Mouse (Mus musculus): Measurements from ENCODE around the gene Ccr10. TPM values are rescaled to one million over a fixed set of nuclear protein-coding genes. Genes with fewer than 3 reads are reported as not detected.
A peak's percentile ranks its signal among the peaks of the same experiment; 100 is the strongest.

Gene Ccr10
- polyA plus RNA-seq, 1 experiment: 0.18 TPM

- Histone ChIP-seq H3K79me3 (ENCODE audit: low read depth) (no peaks in the 10 kb centered on the region), H3K27me3 (ENCODE audit: control insufficient read depth, insufficient read depth, insufficient read length) (no peaks in the 10 kb centered on the region), H3K36me3 (ENCODE audit: control insufficient read depth, insufficient read depth) (no peaks in the 10 kb centered on the region), H3ac (ENCODE audit: control insufficient read depth, insufficient read length, low read depth) (no peak overlapping the region), H3K4me3 (ENCODE audit: insufficient read depth, poor library complexity, severe bottlenecking) (no peak overlapping the region), H3K79me2 (ENCODE audit: control insufficient read depth, insufficient read depth) (no peaks in the 10 kb centered on the region)
- TF ChIP-seq FOSL1 (IDR thresholded peaks at IDR 0.05; ENCODE audit: insufficient read depth, low read length, poor library complexity, severe bottlenecking) (no peak), CTCF (IDR thresholded peaks at IDR 0.05; ENCODE audit: control insufficient read depth, insufficient read depth, insufficient read length) (no peak), MYOG (IDR thresholded peaks at IDR 0.05; ENCODE audit: control insufficient read depth, extremely low read depth, insufficient read length) (no peak), USF1 (IDR thresholded peaks at IDR 0.05; ENCODE audit: low read depth) (no peak), MYOD1 (IDR thresholded peaks at IDR 0.05; ENCODE audit: control insufficient read depth, insufficient read length, low read depth) (no peak)
These were observed 3.1 kb upstream of the Ccr10 start for GRCm38 (mm10) chr11:101178061-101179058.

GRCm38 (mm10) chr11:101176933-101177773 is 1.9 kb upstream of the Ccr10 start:
- H3ac ChIP-seq (ENCODE audit: control insufficient read depth, insufficient read length, low read depth): no peak overlapping the region
- no peaks in the 10 kb centered on the region for H3K27me3 ChIP-seq (ENCODE audit: control insufficient read depth, insufficient read depth, insufficient read length)
- no peaks in the 10 kb centered on the region for H3K36me3 ChIP-seq (ENCODE audit: control insufficient read depth, insufficient read depth)
- H3K79me2 ChIP-seq (ENCODE audit: control insufficient read depth, insufficient read depth): no peaks in the 10 kb centered on the region
- TF ChIP-seq CTCF (IDR thresholded peaks at IDR 0.05; ENCODE audit: control insufficient read depth, insufficient read depth, insufficient read length) (peak; percentile 6), FOSL1 (IDR thresholded peaks at IDR 0.05; ENCODE audit: insufficient read depth, low read length, poor library complexity, severe bottlenecking) (no peak), MYOD1 (IDR thresholded peaks at IDR 0.05; ENCODE audit: control insufficient read depth, insufficient read length, low read depth) (no peak)
- no peaks in the 10 kb centered on the region for H3K79me3 ChIP-seq (ENCODE audit: low read depth)
- H3K4me3 ChIP-seq (ENCODE audit: insufficient read depth, poor library complexity, severe bottlenecking): no peak overlapping the region

- no peak overlapping the region for H3ac ChIP-seq (ENCODE audit: control insufficient read depth, insufficient read length, low read depth)
- H3K79me2 ChIP-seq (ENCODE audit: control insufficient read depth, insufficient read depth): no peaks in the 10 kb centered on the region
- TF ChIP-seq MYOG (IDR thresholded peaks at IDR 0.05; ENCODE audit: control insufficient read depth, extremely low read depth, insufficient read length) (no peak), CTCF (IDR thresholded peaks at IDR 0.05; ENCODE audit: control insufficient read depth, insufficient read depth, insufficient read length) (peak; percentile 25), MAX (IDR thresholded peaks at IDR 0.05) (no peak), CEBPB (IDR thresholded peaks at IDR 0.05; ENCODE audit: low read depth) (no peak), MYOD1 (IDR thresholded peaks at IDR 0.05; ENCODE audit: control insufficient read depth, insufficient read length, low read depth) (no peak)
- H3K4me3 ChIP-seq (ENCODE audit: insufficient read depth, poor library complexity, severe bottlenecking): no peak overlapping the region
- H3K27me3 ChIP-seq (ENCODE audit: control insufficient read depth, insufficient read depth, insufficient read length): no peaks in the 10 kb centered on the region
- H3K79me3 ChIP-seq (ENCODE audit: low read depth): no peaks in the 10 kb centered on the region
- no peaks in the 10 kb centered on the region for H3K36me3 ChIP-seq (ENCODE audit: control insufficient read depth, insufficient read depth)
These were observed 961 bp upstream of the Ccr10 start for GRCm38 (mm10) chr11:101176117-101176691.

DNA sequence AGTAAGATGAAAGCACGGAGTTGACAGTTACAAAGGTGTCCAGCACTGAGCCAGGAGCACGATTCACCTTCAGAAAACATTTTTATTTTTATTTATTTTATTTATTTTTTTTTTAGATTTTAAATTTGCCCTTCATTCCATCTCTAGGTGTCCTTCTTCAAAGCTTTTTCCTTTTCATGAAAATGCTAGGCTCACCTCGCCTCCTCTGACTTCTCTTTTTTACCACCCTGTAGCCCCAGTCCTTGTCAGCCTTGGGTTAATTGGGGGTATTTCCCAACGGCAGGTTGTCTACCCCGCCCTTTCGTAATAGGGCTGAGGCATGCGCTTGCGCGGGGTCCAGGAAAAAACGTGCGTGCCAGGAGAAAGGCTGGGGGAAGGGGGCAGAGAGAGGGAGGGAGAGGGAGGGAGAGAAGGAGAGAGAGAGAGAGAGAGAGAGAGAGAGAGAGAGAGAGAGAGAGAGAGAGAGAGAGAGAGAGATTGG is 433 bp upstream of the Ccr10 start:
- peaks cover 3% of the 10 kb centered on the region for H3K79me2 ChIP-seq (ENCODE audit: control insufficient read depth, insufficient read depth)
- no peak overlapping the region for H3ac ChIP-seq (ENCODE audit: control insufficient read depth, insufficient read length, low read depth)
- no peaks in the 10 kb centered on the region for H3K79me3 ChIP-seq (ENCODE audit: low read depth)
- no peak overlapping the region for H3K4me3 ChIP-seq (ENCODE audit: insufficient read depth, poor library complexity, severe bottlenecking)
- TF ChIP-seq MYOG (IDR thresholded peaks at IDR 0.05; ENCODE audit: control insufficient read depth, extremely low read depth, insufficient read length): no peak
- TF ChIP-seq MAX (IDR thresholded peaks at IDR 0.05): no peak
- no peak for TF ChIP-seq FOSL1 (IDR thresholded peaks at IDR 0.05; ENCODE audit: insufficient read depth, low read length, poor library complexity, severe bottlenecking)
- TF ChIP-seq CEBPB (IDR thresholded peaks at IDR 0.05; ENCODE audit: low read depth): no peak
- no peak for TF ChIP-seq MYOD1 (IDR thresholded peaks at IDR 0.05; ENCODE audit: control insufficient read depth, insufficient read length, low read depth)
- TF ChIP-seq USF1 (IDR thresholded peaks at IDR 0.05; ENCODE audit: low read depth): no peak
- no peak for TF ChIP-seq CTCF (IDR thresholded peaks at IDR 0.05; ENCODE audit: control insufficient read depth, insufficient read depth, insufficient read length)
- no peaks in the 10 kb centered on the region for H3K36me3 ChIP-seq (ENCODE audit: control insufficient read depth, insufficient read depth)
- H3K27me3 ChIP-seq (ENCODE audit: control insufficient read depth, insufficient read depth, insufficient read length): no peaks in the 10 kb centered on the region

GRCm38 (mm10) chr11:101174389-101174745 is 876 bp downstream of the Ccr10 start:
- no peaks in the 10 kb centered on the region for H3K27me3 ChIP-seq (ENCODE audit: control insufficient read depth, insufficient read depth, insufficient read length)
- peak overlapping the region; percentile 29 for H3K4me3 ChIP-seq (ENCODE audit: insufficient read depth, poor library complexity, severe bottlenecking)
- H3ac ChIP-seq (ENCODE audit: control insufficient read depth, insufficient read length, low read depth): no peak overlapping the region
- TF ChIP-seq CTCF (IDR thresholded peaks at IDR 0.05; ENCODE audit: control insufficient read depth, insufficient read depth, insufficient read length) (no peak), MYOG (IDR thresholded peaks at IDR 0.05; ENCODE audit: control insufficient read depth, extremely low read depth, insufficient read length) (no peak), FOSL1 (IDR thresholded peaks at IDR 0.05; ENCODE audit: insufficient read depth, low read length, poor library complexity, severe bottlenecking) (no peak), MAX (IDR thresholded peaks at IDR 0.05) (no peak), USF1 (IDR thresholded peaks at IDR 0.05; ENCODE audit: low read depth) (no peak), CEBPB (IDR thresholded peaks at IDR 0.05; ENCODE audit: low read depth) (no peak), MYOD1 (IDR thresholded peaks at IDR 0.05; ENCODE audit: control insufficient read depth, insufficient read length, low read depth) (no peak)
- H3K79me2 ChIP-seq (ENCODE audit: control insufficient read depth, insufficient read depth): peaks cover 16% of the 10 kb centered on the region
- H3K36me3 ChIP-seq (ENCODE audit: control insufficient read depth, insufficient read depth): no peaks in the 10 kb centered on the region
- H3K79me3 ChIP-seq (ENCODE audit: low read depth): peaks cover 11% of the 10 kb centered on the region
